Mouse (Mus musculus): ENCODE measurements at regions not wholly inside any gene's neighbourhood (a gene's known extent, or its start where the extent isn't known, plus 50 kb on each side); places are given as distances from the start of the nearest gene placed in this dataset.

GRCm38 (mm10) chr5:148820476-148820875, 108.6 kb downstream of the Katnal1 start:
- no peaks in the 10 kb centered on the region for H3K36me3 ChIP-seq (ENCODE audit: insufficient read depth, low read length)
- no peaks in the 10 kb centered on the region for H3K9me3 ChIP-seq (replicated peaks; ENCODE audit: low read length)
- H3K4me1 ChIP-seq (replicated peaks; ENCODE audit: insufficient read depth, low read length): peaks cover 12% of the 10 kb centered on the region; the same call in 1 of the 2 replicates
- DNase-seq (ENCODE audit: low spot score) (peak; percentile 71), ATAC-seq (replicated peaks; ENCODE audit: low FRiP score, low read depth) (no peak)
- 3% methylated on average over 20 of the region's 20 CpGs for WGBS
- H3K4me3 ChIP-seq (replicated peaks; ENCODE audit: low read depth, low read length): no peak overlapping the region
- H3K27ac ChIP-seq: no peak overlapping the region
- no peak for TF ChIP-seq CTCF (IDR thresholded peaks at IDR 0.05; ENCODE audit: low read depth)
- peak overlapping the region; percentile 25; the same call in 1 of the 2 replicates for H3K4me2 ChIP-seq (ENCODE audit: low read length)
- H3K9ac ChIP-seq (ENCODE audit: low read depth, low read length): no peak overlapping the region
- H3K27me3 ChIP-seq (ENCODE audit: insufficient read depth, low read length): no peaks in the 10 kb centered on the region

GRCm38 (mm10) chr5:148819423-148819822, 109.7 kb downstream of the Katnal1 start:
- H3K27me3 ChIP-seq (ENCODE audit: insufficient read depth, low read length): no peaks in the 10 kb centered on the region
- no peak overlapping the region for H3K27ac ChIP-seq
- DNase-seq (ENCODE audit: low spot score) (peak; percentile 55), ATAC-seq (replicated peaks; ENCODE audit: low FRiP score, low read depth) (no peak; the same call in 1 of the 2 replicates)
- H3K9ac ChIP-seq (ENCODE audit: low read depth, low read length): no peak overlapping the region
- 33% methylated on average over 6 of the region's 6 CpGs for WGBS
- H3K4me1 ChIP-seq (replicated peaks; ENCODE audit: insufficient read depth, low read length): peaks cover 12% of the 10 kb centered on the region; the same call in 1 of the 2 replicates
- H3K4me2 ChIP-seq (ENCODE audit: low read length): no peak overlapping the region
- no peak overlapping the region for H3K4me3 ChIP-seq (replicated peaks; ENCODE audit: low read depth, low read length)
- no peak for TF ChIP-seq CTCF (IDR thresholded peaks at IDR 0.05; ENCODE audit: low read depth)
- no peaks in the 10 kb centered on the region for H3K9me3 ChIP-seq (replicated peaks; ENCODE audit: low read length)
- H3K36me3 ChIP-seq (ENCODE audit: insufficient read depth, low read length): no peaks in the 10 kb centered on the region

GRCm38 (mm10) chr5:148818746-148819145, 110.4 kb downstream of the Katnal1 start:
- H3K9ac ChIP-seq (ENCODE audit: low read depth, low read length): no peak overlapping the region
- H3K27me3 ChIP-seq (ENCODE audit: insufficient read depth, low read length): no peaks in the 10 kb centered on the region
- DNase-seq (ENCODE audit: low spot score) (no peak), ATAC-seq (replicated peaks; ENCODE audit: low FRiP score, low read depth) (no peak)
- peaks cover 12% of the 10 kb centered on the region; the same call in 1 of the 2 replicates for H3K4me1 ChIP-seq (replicated peaks; ENCODE audit: insufficient read depth, low read length)
- WGBS: 41% methylated on average over 2 of the region's 2 CpGs
- H3K4me2 ChIP-seq (ENCODE audit: low read length): no peak overlapping the region
- H3K27ac ChIP-seq: no peak overlapping the region
- H3K4me3 ChIP-seq (replicated peaks; ENCODE audit: low read depth, low read length): no peak overlapping the region
- H3K36me3 ChIP-seq (ENCODE audit: insufficient read depth, low read length): no peaks in the 10 kb centered on the region
- TF ChIP-seq CTCF (IDR thresholded peaks at IDR 0.05; ENCODE audit: low read depth): no peak
- H3K9me3 ChIP-seq (replicated peaks; ENCODE audit: low read length): no peaks in the 10 kb centered on the region

GRCm38 (mm10) chr5:148812840-148813239, 116.3 kb downstream of the Katnal1 start:
- DNase-seq (ENCODE audit: low spot score) (no peak), ATAC-seq (replicated peaks; ENCODE audit: low FRiP score, low read depth) (no peak)
- no peaks in the 10 kb centered on the region for H3K27me3 ChIP-seq (ENCODE audit: insufficient read depth, low read length)
- H3K4me3 ChIP-seq (replicated peaks; ENCODE audit: low read depth, low read length): no peak overlapping the region
- H3K4me2 ChIP-seq (ENCODE audit: low read length): no peak overlapping the region
- 73% methylated on average over 9 of the region's 9 CpGs for WGBS
- no peaks in the 10 kb centered on the region for H3K36me3 ChIP-seq (ENCODE audit: insufficient read depth, low read length)
- H3K9ac ChIP-seq (ENCODE audit: low read depth, low read length): no peak overlapping the region
- no peaks in the 10 kb centered on the region for H3K9me3 ChIP-seq (replicated peaks; ENCODE audit: low read length)
- TF ChIP-seq CTCF (IDR thresholded peaks at IDR 0.05; ENCODE audit: low read depth): no peak
- H3K27ac ChIP-seq: no peak overlapping the region
- H3K4me1 ChIP-seq (replicated peaks; ENCODE audit: insufficient read depth, low read length): no peaks in the 10 kb centered on the region

- ATAC-seq (replicated peaks; ENCODE audit: low FRiP score, low read depth) (no peak), DNase-seq (ENCODE audit: low spot score) (peak; percentile 88)
- TF ChIP-seq CTCF (IDR thresholded peaks at IDR 0.05; ENCODE audit: low read depth): peak; percentile 90
- Histone ChIP-seq H3K4me3 (replicated peaks; ENCODE audit: low read depth, low read length) (no peak overlapping the region), H3K4me2 (ENCODE audit: low read length) (no peak overlapping the region), H3K36me3 (ENCODE audit: insufficient read depth, low read length) (no peaks in the 10 kb centered on the region), H3K4me1 (replicated peaks; ENCODE audit: insufficient read depth, low read length) (no peaks in the 10 kb centered on the region), H3K27me3 (ENCODE audit: insufficient read depth, low read length) (no peaks in the 10 kb centered on the region), H3K9me3 (replicated peaks; ENCODE audit: low read length) (no peaks in the 10 kb centered on the region), H3K27ac (no peak overlapping the region), H3K9ac (ENCODE audit: low read depth, low read length) (no peak overlapping the region)
- 18% methylated on average over 13 of the region's 13 CpGs for WGBS
These were observed 117.1 kb downstream of the Katnal1 start for GRCm38 (mm10) chr5:148812016-148812415.

GRCm38 (mm10) chr5:148809485-148809884, 119.6 kb downstream of the Katnal1 start:
- H3K27me3 ChIP-seq (ENCODE audit: insufficient read depth, low read length): no peaks in the 10 kb centered on the region
- H3K27ac ChIP-seq: no peak overlapping the region; the same call in 1 of the 2 replicates
- WGBS: 46% methylated on average over 3 of the region's 3 CpGs
- no peak overlapping the region for H3K9ac ChIP-seq (ENCODE audit: low read depth, low read length)
- H3K4me1 ChIP-seq (replicated peaks; ENCODE audit: insufficient read depth, low read length): no peaks in the 10 kb centered on the region
- no peak overlapping the region for H3K4me2 ChIP-seq (ENCODE audit: low read length)
- no peak for DNase-seq (ENCODE audit: low spot score)
- H3K4me3 ChIP-seq (replicated peaks; ENCODE audit: low read depth, low read length): no peak overlapping the region
- no peaks in the 10 kb centered on the region for H3K36me3 ChIP-seq (ENCODE audit: insufficient read depth, low read length)
- H3K9me3 ChIP-seq (replicated peaks; ENCODE audit: low read length): no peaks in the 10 kb centered on the region
- ATAC-seq (replicated peaks; ENCODE audit: low FRiP score, low read depth): no peak
- no peak for TF ChIP-seq CTCF (IDR thresholded peaks at IDR 0.05; ENCODE audit: low read depth)

GRCm38 (mm10) chr5:148809055-148809454, 120.1 kb downstream of the Katnal1 start:
- Histone ChIP-seq H3K4me1 (replicated peaks; ENCODE audit: insufficient read depth, low read length) (no peaks in the 10 kb centered on the region), H3K36me3 (ENCODE audit: insufficient read depth, low read length) (no peaks in the 10 kb centered on the region), H3K9ac (ENCODE audit: low read depth, low read length) (no peak overlapping the region), H3K27me3 (ENCODE audit: insufficient read depth, low read length) (no peaks in the 10 kb centered on the region), H3K27ac (no peak overlapping the region; the same call in 1 of the 2 replicates), H3K4me3 (replicated peaks; ENCODE audit: low read depth, low read length) (no peak overlapping the region), H3K4me2 (ENCODE audit: low read length) (no peak overlapping the region), H3K9me3 (replicated peaks; ENCODE audit: low read length) (no peaks in the 10 kb centered on the region)
- DNase-seq (ENCODE audit: low spot score) (no peak), ATAC-seq (replicated peaks; ENCODE audit: low FRiP score, low read depth) (peak; percentile 26; the same call in 1 of the 2 replicates)
- WGBS: 17% methylated on average over 10 of the region's 10 CpGs
- no peak for TF ChIP-seq CTCF (IDR thresholded peaks at IDR 0.05; ENCODE audit: low read depth)
